Mouse (Mus musculus) spleen, adult 2 months (tissue): ENCODE measurements around the gene Nt5c1a. TPM values are rescaled to one million over a fixed set of nuclear protein-coding genes. Genes with fewer than 3 reads are reported as not detected.
A peak's percentile ranks its signal among the peaks of the same experiment; 100 is the strongest.

Experiments used
- DNase-seq, 2 experiments: peaks; one replicate each; pipeline versions ENCODE4 v3.0.0 to v3.0.0-alpha.2; 2012 to 2021; ENCODE audit warnings: low spot score in 2 of 2, low read depth in 1 of 2
- H3K27ac ChIP-seq: fragments of 200-500 bp; 2 replicates; pipeline ENCODE4 v1.5.1; 2012; ENCODE audit warnings: low read length, inconsistent platforms; ENCODE audit not compliant: insufficient read depth
- H3K27me3 ChIP-seq: fragments of 200-500 bp; 2 replicates; pipeline ENCODE4 v1.6.1; 2012; ENCODE audit warnings: mild to moderate bottlenecking, moderate library complexity, low read length, inconsistent platforms; ENCODE audit not compliant: control insufficient read depth, insufficient read depth
- H3K36me3 ChIP-seq: fragments of 200-500 bp; 2 replicates; pipeline ENCODE4 v1.6.1; 2012; ENCODE audit warnings: mild to moderate bottlenecking, low read length, inconsistent platforms; ENCODE audit not compliant: control insufficient read depth, insufficient read depth
- H3K4me1 ChIP-seq: fragments of 200-500 bp; 2 replicates; pipeline ENCODE4 v1.6.1; 2011; ENCODE audit warnings: inconsistent platforms; ENCODE audit not compliant: control insufficient read depth, insufficient read depth, insufficient read length
- H3K4me3 ChIP-seq: fragments of 200-500 bp; 2 replicates; pipeline ENCODE4 v1.5.1; 2011; ENCODE audit warnings: mild to moderate bottlenecking, inconsistent platforms; ENCODE audit not compliant: insufficient read depth, insufficient read length; ENCODE audit errors: extremely low read depth
- CTCF ChIP-seq: fragments of 200-500 bp; IDR thresholded peaks from 2 replicates; pipeline ENCODE4 v1.5.1; 2011; ENCODE audit warnings: mild to moderate bottlenecking, inconsistent platforms; ENCODE audit not compliant: insufficient read depth, insufficient read length, insufficient replicate concordance; ENCODE audit errors: extremely low read depth
- POLR2A ChIP-seq: fragments of 200-500 bp; IDR thresholded peaks from 2 replicates; pipeline ENCODE4 v1.6.1; 2011; ENCODE audit warnings: low read depth, low read length, inconsistent platforms
- WGBS: fragments of 180-500 bp; shearing (Covaris S2); methylation state at CpG from one replicate; pipeline ENCODE4 v1.1.7; 2018; 5-methylcytosine and 5-hydroxymethylcytosine counted together
- polyA plus RNA-seq: library from polyadenylated mRNA; depleted of rRNA; stranded (reverse); fragments of >200 nt; gene quantifications from 2 replicates; pipeline ENCODE4 v1.2.3, GENCODE M21; 2012

The Nt5c1a gene
- polyA plus RNA-seq, 1 experiment, result not detected

GRCm38 (mm10) chr4:123162305-123162917 lies 38.9 kb upstream of the Nt5c1a start:
- Histone ChIP-seq H3K4me3 (no peak overlapping the region), H3K27me3 (no peaks in the 10 kb centered on the region; the same call in 1 of the 2 replicates), H3K36me3 (no peaks in the 10 kb centered on the region), H3K27ac (no peak overlapping the region), H3K4me1 (no peaks in the 10 kb centered on the region)
- WGBS, result 19% methylated on average over 15 of the region's 15 CpGs
- no peak for TF ChIP-seq CTCF
- TF ChIP-seq POLR2A, result no peak
- DNase-seq, result no peak

DNA sequence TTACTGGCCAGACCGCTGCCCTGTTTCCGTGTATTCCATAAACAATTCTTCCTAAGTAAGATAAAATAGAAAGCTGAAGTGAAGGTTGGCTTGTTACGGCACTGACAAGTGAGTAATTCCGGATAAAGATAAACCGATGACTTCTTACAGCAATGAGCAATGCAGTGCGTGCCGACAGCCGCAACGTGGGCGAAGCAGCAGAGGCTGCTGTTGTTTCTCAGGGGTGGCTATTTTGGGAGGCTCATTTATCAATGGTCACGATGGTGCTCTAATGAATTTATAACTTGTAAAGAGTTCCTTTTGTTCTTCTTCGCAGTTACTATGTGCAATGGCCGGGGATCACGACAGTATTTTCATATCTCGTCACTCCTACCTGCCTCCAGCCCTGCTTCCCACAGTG lies 37.1 kb upstream of the Nt5c1a start:
- Histone ChIP-seq H3K36me3 (no peaks in the 10 kb centered on the region), H3K27me3 (no peaks in the 10 kb centered on the region; the same call in 1 of the 2 replicates), H3K4me3 (no peak overlapping the region), H3K27ac (no peak overlapping the region), H3K4me1 (no peaks in the 10 kb centered on the region)
- WGBS, result 89% methylated on average over 15 of the region's 15 CpGs
- TF ChIP-seq CTCF (no peak), POLR2A (no peak)
- no peak for DNase-seq

- no peak for DNase-seq
- no peaks in the 10 kb centered on the region for H3K36me3 ChIP-seq
- no peaks in the 10 kb centered on the region for H3K27me3 ChIP-seq
- no peaks in the 10 kb centered on the region for H3K4me1 ChIP-seq
- TF ChIP-seq CTCF (no peak), POLR2A (no peak)
- H3K27ac ChIP-seq, result no peak overlapping the region
- no peak overlapping the region for H3K4me3 ChIP-seq
Observed at GRCm38 (mm10) chr4:123171811-123172210, 29.5 kb upstream of the Nt5c1a start.

DNA sequence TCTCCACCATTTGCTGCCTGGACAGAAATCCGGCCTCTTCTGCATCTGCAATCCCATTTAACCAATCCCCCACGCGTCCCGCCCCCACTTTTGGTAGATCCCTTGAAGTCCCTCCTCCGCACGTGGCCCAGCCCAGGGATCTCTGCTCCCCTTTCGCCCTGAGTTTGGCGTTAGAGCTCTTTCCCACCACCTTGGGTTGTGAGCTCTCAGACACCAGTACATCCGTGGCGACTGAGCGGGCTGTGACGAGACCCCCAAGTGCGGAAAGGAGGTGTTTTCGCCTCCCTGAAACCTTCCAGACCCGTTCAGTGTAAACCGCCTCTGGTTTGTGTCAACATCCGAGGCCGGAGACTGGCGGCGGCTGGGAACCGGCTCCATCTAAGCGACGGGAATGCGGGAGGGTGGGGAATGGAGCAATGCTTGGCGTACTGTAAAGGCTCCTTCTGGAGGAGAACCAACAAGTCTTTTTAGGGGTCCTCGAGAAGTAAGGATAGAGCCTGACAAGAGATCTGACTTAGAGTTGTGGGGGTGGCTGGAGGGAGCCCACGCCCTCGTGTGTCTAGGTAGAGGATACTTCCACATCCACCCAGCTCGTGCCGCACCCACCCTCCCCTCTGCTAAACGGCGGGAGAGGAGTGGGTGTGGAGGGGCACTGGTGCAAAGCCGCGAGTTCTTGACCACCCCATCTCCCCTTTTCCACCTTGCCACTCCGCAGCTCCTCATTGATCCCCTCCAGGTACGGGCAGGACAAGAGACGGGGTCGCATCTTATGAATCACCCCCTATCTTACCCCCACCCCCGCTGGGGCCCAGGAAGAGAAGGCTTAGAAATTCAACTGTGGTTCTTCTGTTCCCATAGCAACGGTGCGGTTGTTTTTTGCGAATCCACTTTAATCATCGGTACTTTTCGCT lies 18.7 kb upstream of the Nt5c1a start, which contains the start of gene Hpcal4:
Hpcal4 (plus strand) TSS at position 900 of the 911 bp plus-strand sequence.
- 5% methylated on average over 40 of the region's 44 CpGs for WGBS
- Histone ChIP-seq H3K4me1 (peaks cover 9% of the 10 kb centered on the region; the same call in 1 of the 2 replicates), H3K27ac (no peak within 1 kb of the TSS), H3K27me3 (peaks cover 8% of the 10 kb centered on the region; the same call in 1 of the 2 replicates), H3K4me3 (peak within 1 kb of the TSS; percentile 35; the same call in 1 of the 2 replicates), H3K36me3 (no peaks in the 10 kb centered on the region)
- TF ChIP-seq CTCF (no peak), POLR2A (no peak)
- DNase-seq, result no peak

DNA sequence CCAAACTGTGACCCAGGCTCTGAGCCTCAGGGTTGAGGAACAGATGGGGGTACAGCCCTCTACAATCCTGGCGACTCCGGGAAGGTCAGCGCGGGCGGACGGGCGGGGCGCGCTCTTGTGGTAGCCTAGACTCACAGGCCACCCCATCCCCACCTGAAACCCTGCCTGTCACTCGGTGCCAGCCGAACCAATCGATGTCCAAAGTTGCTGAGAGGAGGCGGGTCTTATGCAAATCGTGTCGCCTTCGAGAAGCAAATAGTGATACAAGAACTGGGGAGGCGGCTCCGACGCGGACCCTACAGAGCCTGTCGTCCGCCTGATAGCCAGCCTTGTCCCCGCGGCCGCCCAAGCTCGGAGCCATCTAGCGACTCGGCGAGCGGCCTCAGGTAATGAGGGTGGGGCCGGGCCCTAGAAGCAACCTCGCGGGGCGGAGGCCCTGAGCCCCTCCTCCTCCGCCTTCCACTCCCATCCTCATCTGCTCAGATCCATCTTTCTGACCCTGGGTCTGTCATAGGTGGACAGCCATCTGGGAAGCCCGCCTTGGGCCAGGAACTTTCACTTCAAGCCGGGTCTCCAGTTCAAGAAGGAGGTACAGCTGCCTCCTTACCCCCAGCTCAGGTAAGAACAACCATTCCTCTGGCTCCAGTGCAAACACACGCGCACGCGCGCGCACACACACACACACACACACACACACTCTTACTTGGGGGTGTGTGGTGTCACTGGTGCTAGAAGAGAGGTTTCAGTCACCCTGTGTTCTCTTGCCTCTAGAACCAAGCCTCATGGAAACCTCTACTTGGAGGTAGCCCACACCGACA lies 17.9 kb upstream of the Nt5c1a start:
- H3K4me3 ChIP-seq, result peak overlapping the region; percentile 35; the same call in 1 of the 2 replicates
- H3K36me3 ChIP-seq, result no peaks in the 10 kb centered on the region
- WGBS, result 13% methylated on average over 44 of the region's 44 CpGs
- H3K27me3 ChIP-seq, result peaks cover 8% of the 10 kb centered on the region; the same call in 1 of the 2 replicates
- peak; percentile 8 to 26 for DNase-seq
- H3K27ac ChIP-seq, result no peak overlapping the region
- TF ChIP-seq POLR2A (no peak), CTCF (no peak)
- peaks cover 9% of the 10 kb centered on the region; the same call in 1 of the 2 replicates for H3K4me1 ChIP-seq

DNA sequence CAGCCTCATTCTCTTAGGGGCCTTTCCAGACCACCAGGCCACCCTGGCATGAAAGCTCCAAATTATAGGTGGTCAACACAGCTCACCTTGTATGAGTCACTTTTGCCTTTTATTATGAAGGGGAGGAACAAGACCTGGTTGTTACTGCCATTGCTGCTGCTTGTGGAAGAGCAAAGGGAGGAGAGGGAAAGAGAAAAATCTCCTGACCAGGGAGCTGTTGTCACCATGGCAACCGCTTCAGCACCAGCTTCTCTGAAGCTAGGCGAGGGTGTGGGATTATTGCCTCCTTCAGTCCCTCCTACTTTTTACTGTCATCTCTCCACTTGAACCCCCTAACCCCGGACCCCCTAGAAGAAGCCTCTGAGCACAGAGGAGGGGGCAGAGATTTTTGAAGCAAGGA lies 16.5 kb upstream of the Nt5c1a start:
- no peaks in the 10 kb centered on the region for H3K36me3 ChIP-seq
- peaks cover 9% of the 10 kb centered on the region; the same call in 1 of the 2 replicates for H3K4me1 ChIP-seq
- H3K4me3 ChIP-seq, result no peak overlapping the region
- DNase-seq, result no peak
- TF ChIP-seq CTCF, result no peak
- no peak for TF ChIP-seq POLR2A
- H3K27me3 ChIP-seq, result peaks cover 8% of the 10 kb centered on the region; the same call in 1 of the 2 replicates
- 54% methylated on average over 3 of the region's 3 CpGs for WGBS
- no peak overlapping the region for H3K27ac ChIP-seq

- H3K27ac ChIP-seq, result no peak overlapping the region
- no peak overlapping the region for H3K4me3 ChIP-seq
- no peak for DNase-seq
- WGBS, result 76% methylated on average over 11 of the region's 11 CpGs
- no peaks in the 10 kb centered on the region for H3K36me3 ChIP-seq
- no peaks in the 10 kb centered on the region for H3K4me1 ChIP-seq
- no peaks in the 10 kb centered on the region for H3K27me3 ChIP-seq
- TF ChIP-seq POLR2A (no peak), CTCF (no peak)
Observed at GRCm38 (mm10) chr4:123192336-123192735, 9.0 kb upstream of the Nt5c1a start.
